Mouse (Mus musculus) heart, postnatal 14 days (tissue): ENCODE measurements around the gene Ssna1. TPM values are rescaled to one million over a fixed set of nuclear protein-coding genes. Genes with fewer than 3 reads are reported as not detected.

Experiments used
- DNase-seq, 2 experiments: peaks; one replicate each; pipeline ENCODE4 v3.0.0; 2021 to 2022
- intact Hi-C: fragments of 180-260 bp; cut with DNase I; formaldehyde crosslinking; loops from one replicate; pipeline ENCODE4 v1.15.1; 2025
- total RNA-seq, 2 experiments: library from RNA; stranded (reverse); gene quantifications; 2 replicates each; pipeline ENCODE4 v1.2.3; 2021

The Ssna1 gene
- total RNA-seq, 2 experiments from 2014 or later, result 38.3 to 46.9 TPM

DNA sequence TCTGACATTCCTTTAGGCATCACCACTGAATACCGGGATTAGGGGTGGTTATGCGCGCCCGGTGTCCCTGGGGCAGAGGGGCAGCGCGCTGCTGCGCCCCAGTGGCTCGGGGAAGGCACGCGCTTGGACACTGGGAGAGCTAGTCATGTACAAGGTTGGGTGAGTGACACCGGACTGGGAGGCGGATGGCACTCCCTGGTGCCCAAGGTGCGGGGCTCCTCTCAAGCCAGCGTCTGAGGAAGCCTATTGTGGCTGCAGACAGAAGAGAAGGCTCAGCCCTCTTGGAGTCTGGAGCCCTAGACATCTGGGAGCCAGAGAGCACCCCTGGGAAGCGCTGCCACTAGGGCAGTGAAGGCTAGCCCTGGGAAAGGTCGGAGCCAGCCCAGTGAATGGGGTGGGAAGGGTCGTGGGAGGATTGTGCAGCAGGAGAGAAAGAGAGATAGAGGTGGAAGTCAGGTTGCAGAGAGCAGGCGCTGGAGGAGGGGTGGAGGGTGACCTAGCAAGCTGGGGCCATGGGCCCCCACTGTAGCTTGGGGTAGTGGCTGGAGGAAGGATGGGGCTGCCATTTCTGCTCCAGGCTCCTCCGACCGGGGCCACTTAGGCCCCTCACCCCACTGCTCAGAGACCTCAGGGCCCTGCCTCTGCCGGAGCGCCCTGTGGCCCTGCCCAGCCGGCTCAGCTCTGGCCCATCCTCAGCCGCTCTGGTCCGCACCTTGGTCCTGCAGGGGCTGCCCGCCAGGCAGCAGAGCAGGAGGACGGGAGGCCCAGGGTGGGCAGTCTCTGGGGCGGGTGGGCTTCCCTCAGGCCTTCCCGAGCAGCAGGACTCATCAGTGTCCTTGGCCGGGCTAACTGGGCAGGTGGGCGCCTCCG, 19.2 kb upstream of the Ssna1 start:
- intact Hi-C loops, result loop anchor here (2.0 kb wide), 1 partner anchor 63 kb away; no protein-coding TSS in a partner anchor
- DNase-seq, result no peak

DNA sequence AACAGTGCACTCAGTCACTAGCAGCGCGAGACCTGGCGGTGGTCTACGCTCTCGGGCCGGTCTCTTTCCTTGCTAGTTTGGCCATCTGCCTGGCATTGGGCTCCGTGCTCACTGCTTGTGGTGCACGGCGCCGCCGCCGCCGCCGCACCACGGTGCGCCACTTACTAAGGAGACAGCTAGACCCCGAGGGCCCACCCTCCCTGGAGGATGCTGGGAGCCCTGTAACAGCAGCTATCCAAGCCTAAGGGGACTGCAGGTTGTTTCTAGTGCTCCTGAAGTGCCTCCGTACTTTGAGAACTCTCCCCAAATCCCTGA, 18.5 kb upstream of the Ssna1 start:
- DNase-seq, result no peak
- intact Hi-C loops, result no loop called here

GRCm38 (mm10) chr2:25290101-25290815, 18.0 kb upstream of the Ssna1 start:
- intact Hi-C loops, result no loop called here
- no peak for DNase-seq

DNA sequence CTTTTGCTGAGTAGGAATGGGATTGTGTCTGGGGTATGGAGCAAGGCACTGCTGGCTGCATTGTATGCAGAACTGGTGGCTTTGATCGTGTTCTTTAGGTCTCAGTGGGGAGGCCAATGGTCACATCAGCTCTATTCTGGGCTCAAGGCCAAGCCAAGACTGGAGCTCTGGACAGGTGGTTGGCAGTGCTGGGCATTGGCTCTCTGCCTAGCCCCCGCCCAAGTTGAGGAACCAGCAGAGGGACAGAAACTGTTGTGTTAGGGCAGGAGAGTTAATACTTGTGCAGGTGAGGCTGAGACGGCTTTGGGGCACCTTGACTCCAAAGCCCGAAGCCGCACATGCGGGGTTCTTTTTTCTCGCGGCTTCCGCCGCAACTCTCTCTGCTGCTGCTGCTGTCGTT, 17.4 kb upstream of the Ssna1 start, which contains the start of gene Lrrc26:
Gene Lrrc26, plus strand, starts transcription at position 265 of the 400 bp plus-strand sequence.
- peak in 1 of 2 experiments; percentile 49 for DNase-seq
- intact Hi-C loops, result no loop called here

DNA sequence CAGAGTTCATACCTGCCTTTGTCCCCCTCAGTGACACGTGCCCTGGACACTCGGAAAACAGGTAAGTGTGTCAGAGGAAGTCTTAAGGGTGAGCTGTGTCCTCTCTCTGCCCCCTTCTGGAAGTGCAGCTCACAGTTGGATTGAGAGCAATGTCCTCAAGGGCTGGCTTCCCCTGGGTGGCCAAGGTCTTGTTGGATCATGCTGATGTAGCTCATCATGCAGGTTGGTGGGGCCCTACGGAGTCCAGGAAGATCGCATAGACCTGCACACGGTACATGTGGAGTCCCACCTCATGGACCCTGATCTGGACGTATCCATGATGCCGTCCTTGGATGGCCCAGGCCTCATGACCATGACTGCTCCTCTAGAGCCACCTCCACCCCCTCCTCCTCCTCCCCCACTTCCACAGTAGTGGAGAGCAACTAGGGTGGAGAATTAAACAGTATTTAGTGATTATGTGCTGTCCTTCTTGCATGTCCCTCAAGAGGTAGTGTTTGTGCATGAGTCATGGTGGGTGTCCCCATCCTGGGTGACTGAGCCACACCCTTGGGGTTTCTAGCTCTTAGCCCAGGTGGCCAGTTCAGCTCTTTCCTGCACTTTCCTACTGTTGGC, 16.6 kb upstream of the Ssna1 start:
- no peak for DNase-seq
- intact Hi-C loops, result no loop called here

DNA sequence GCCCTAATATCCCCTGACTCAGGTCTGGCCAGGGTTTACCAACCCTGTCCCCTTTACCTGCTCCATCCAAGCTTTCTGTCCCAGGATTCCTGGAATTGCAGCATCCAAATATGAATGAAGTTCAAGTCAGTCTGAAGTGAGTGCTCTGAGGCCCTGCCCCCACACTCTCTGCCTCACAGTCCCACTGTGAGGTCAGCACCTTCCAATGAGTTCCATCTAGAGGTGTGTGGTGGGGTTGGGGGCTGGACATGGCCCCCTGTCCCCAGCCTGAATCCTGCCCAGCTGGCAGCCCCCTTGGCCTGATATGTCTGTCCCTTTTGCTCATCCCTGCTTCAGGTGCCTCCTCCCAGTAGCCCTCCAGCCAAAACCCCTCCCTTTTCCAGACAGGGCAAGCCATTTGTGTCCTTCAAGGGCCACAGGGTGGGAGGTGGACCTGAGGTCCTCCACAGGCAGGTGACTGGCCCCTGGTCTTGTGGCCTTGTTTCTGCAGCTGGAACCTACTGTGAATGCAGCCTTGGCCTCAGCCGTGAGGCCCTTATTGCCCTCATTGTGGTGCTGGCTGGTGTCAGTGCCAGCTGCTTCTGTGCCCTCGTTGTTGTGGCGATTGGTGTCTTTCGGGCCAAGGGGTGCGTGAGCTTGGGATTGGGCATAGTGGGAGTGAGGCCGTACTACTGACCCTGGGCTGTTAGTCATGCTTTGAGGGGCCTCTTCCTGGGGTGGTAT, 15.8 kb upstream of the Ssna1 start, which contains the start of gene Tmem210:
Gene Tmem210, plus strand, starts transcription at position 219 of the 723 bp plus-strand sequence.
- intact Hi-C loops, result no loop called here
- DNase-seq, result no peak

DNA sequence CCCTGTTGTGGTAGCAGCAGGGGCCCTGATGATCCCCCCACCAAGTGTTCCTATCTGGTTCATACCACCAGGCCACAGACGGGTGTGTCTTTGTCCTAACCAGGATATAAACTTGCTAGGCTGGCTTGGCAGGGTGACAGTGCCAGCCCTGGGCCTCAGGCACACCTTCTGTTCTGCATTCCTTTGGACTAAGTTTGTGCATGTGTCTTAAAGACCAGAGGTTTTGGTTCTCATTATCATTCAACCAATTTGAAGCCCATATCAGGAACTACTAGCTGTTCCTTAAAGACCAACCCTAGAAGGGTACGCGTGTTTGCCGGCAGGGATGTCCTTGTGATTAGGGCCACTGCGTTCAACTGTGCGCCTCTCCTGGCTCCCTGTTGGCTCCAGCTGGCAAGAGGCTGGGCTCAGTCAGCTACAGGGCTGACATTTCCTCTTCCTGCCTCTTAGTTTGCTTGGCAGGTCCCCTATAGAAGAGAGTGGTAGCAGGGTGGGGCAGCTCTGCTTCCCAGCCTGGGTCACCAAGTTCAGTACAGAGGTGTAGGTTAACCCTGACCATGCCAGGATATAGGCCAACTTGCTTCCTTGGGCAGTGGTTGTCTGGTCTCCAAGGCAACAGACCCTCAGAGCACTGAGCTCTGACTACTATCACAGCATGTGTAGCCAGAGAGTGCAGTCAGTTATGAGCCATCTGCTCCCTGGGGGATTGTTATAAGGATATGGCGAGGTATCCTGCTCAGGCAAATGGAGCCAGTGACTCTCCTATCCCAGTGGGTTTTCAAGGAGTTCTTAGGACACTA, 14.8 kb upstream of the Ssna1 start:
- no peak for DNase-seq
- intact Hi-C loops, result no loop called here

- intact Hi-C loops, result no loop called here
- no peak for DNase-seq
Observed at GRCm38 (mm10) chr2:25286314-25286713, 14.1 kb upstream of the Ssna1 start.

GRCm38 (mm10) chr2:25285551-25285950, 13.3 kb upstream of the Ssna1 start:
- intact Hi-C loops, result no loop called here
- no peak for DNase-seq

DNA sequence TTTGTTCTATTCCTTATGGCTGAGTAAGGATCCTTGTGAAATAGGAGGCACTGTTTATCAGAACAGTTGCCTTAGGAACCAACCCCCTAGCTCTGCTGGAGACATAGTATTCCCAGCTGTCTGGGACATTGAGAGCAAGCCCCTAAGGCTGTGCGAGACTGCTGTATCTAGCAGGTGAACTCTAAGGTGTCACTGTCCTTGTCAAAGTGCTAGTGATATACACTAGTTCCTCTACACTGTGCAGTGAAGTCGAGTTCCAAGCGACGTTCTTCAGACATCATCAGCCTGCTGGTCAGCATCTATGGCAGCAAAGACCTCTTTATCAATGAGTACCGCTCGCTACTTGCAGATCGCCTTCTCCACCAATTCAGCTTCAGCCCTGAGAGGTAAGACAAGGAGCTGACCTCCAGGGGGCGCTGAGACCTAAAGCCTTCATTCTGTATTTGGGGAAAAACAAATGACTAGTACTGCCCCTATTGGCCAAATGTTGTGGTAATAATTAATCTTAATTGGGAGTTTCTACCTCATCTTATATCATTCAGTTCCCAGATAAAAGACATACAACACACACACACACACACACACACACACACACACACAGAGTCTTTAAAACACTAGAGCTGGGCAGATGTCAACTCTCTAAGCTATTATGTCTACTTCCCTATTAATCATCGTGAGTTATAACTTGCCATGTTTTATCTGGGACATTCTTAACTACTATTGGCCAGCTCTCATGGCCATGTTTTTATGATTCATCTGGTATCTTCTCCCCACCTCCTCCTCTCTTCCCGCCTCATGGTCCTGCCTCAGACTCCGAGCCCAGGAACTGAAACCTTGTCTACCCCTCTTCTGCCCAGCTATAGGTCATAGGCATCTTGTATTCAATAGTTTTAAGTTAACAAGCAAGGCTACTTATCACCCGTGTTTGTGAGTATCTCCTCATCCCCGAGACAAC, 7.0 kb upstream of the Ssna1 start:
- peak; percentile 82 to 89 for DNase-seq
- intact Hi-C loops, result loop anchor here (5.0 kb wide), 1 partner anchor 53 kb away; the partner anchor contains the start of gene Man1b1

DNA sequence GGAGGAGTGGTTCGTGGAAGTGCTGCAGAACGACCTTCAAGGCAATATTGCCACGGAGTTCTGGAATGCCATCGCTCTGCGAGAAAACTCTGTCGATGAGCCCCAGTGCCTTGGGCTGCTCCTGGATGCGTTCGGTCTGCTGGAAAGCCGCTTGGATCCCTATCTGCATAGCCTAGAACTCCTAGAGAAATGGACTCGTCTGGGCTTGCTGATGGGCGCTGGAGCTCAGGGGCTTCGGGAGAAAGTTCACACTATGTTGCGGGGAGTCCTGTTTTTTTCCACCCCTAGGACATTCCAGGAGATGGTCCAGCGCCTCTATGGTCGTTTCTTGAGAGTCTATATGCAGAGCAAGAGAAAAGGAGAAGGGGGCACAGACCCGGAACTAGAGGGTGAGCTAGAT, 772 bp upstream of the Ssna1 start:
- DNase-seq, result no peak
- intact Hi-C loops, result no loop called here

GRCm38 (mm10) chr2:25272515-25272914, 277 bp upstream of the Ssna1 start:
- intact Hi-C loops, result no loop called here
- DNase-seq, result no peak

- no peak for DNase-seq
- intact Hi-C loops, result no loop called here
Observed at GRCm38 (mm10) chr2:25267746-25268309, 4.4 kb downstream of the Ssna1 start.

- no peak for DNase-seq
- intact Hi-C loops, result no loop called here
Observed at GRCm38 (mm10) chr2:25267241-25267640, 5.0 kb downstream of the Ssna1 start.

DNA sequence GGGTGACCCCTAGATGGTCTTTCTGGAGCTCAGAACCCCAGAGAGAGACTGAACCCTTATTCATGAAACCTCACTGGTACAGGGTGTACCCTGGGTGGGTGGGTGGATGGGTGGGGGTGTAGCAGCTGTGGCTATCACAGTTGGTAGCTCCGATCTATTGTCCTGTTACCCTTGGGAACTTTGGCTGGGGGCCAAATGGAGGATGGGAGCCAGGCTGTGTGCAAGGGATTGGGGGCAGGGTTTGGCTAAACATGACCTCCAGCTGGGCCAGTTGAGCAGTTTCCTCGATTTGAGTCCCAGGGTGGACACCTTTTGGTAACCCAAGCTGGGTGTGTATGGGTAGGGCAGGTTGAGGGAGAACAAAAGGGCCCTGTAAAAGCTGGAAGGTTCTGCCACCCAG, 5.5 kb downstream of the Ssna1 start:
- peak; percentile 45 to 59 for DNase-seq
- intact Hi-C loops, result no loop called here

- peak in 1 of 2 experiments; percentile 42 for DNase-seq
Observed at GRCm38 (mm10) chr2:25265897-25266656, 6.2 kb downstream of the Ssna1 start.

DNA sequence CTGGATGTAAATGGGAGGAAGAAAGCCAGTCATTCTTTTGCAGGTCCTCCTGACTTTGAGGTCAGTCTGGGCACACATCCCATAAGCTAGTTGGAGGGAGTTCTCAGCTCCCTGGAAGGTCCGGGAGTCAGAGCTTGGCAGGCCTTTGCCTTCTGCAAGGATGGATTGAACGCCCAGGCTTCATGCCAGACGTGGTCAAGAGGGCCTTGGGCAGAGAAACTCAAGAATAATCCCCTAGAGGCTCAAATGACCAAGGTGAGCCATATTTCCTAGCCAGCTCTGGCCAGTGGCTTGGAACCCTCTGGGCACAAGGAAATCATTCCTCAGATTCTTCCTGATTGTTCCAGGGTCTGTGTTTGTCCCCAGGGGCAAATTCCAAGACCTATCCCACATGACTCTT, 7.4 kb downstream of the Ssna1 start:
- no peak for DNase-seq
- intact Hi-C loops, result no loop called here

More at GRCm38 (mm10) chr2:25265897-25266656, 6.2 kb downstream of the Ssna1 start:
- intact Hi-C loops, result no loop called here

GRCm38 (mm10) chr2:25264286-25264660, 8.0 kb downstream of the Ssna1 start:
- no peak for DNase-seq
- intact Hi-C loops, result no loop called here
